Mouse (Mus musculus): Measurements from ENCODE around the gene Scfd1. TPM values are rescaled to one million over a fixed set of nuclear protein-coding genes. Genes with fewer than 3 reads are reported as not detected.

Gene Scfd1
- polyA plus RNA-seq (2012; rRNA removed): 29.9 and 45.2 TPM in 2 replicates

GRCm38 (mm10) chr12:51377003-51377887 lies at the start of gene Scfd1:
Scfd1 (plus strand) TSS chr12:51377510.

GRCm38 (mm10) chr12:51347988-51348697 lies 29.2 kb upstream of the Scfd1 start, which contains the start of gene G2e3:
G2e3 (plus strand) TSS chr12:51348061.

Other genes starting within 250 kb of the Scfd1 start
- 21.5 and 33.6 TPM in 2 replicates for gene G2e3, start 29.4 kb upstream of the Scfd1 start, polyA plus RNA-seq (2012; rRNA removed)
- gene Coch, start 215.8 kb downstream of the Scfd1 start, polyA plus RNA-seq (2012; rRNA removed): 2.8 and 3.4 TPM in 2 replicates

Data from central nervous system, embryonic 11.5 days (tissue).